Mouse (Mus musculus) neural tube, embryonic 15.5 days (tissue): ENCODE measurements around the gene Gm17571. TPM values are rescaled to one million over a fixed set of nuclear protein-coding genes. Genes with fewer than 3 reads are reported as not detected.

Experiments
- ATAC-seq: fragments of 200-750 bp; cut with Nextera tagmentation; 2 replicates; pipeline ENCODE4 v1.8.0; 2017; ENCODE audit warnings: mild to moderate bottlenecking, moderate TSS enrichment, moderate library complexity; ENCODE audit not compliant: low FRiP score
- H3K27ac ChIP-seq: fragments of 300-500 bp; sonication (generic); replicated peaks from 2 replicates; pipeline ENCODE4 v1.5.1; 2015; ENCODE audit warnings: mild to moderate bottlenecking, inconsistent platforms
- H3K27me3 ChIP-seq: fragments of 300-500 bp; sonication (generic); replicated peaks from 2 replicates; pipeline ENCODE4 v1.6.1; 2015; ENCODE audit warnings: inconsistent platforms
- H3K36me3 ChIP-seq: fragments of 300-500 bp; sonication (generic); 2 replicates; pipeline ENCODE4 v1.6.1; 2015; ENCODE audit warnings: inconsistent platforms
- H3K4me1 ChIP-seq: fragments of 300-500 bp; sonication (generic); 2 replicates; pipeline ENCODE4 v1.6.1; 2015; ENCODE audit warnings: inconsistent platforms
- H3K4me2 ChIP-seq: fragments of 300-500 bp; sonication (generic); 2 replicates; pipeline ENCODE4 v1.6.1; 2015; ENCODE audit warnings: inconsistent platforms, mild to moderate bottlenecking, moderate library complexity
- H3K4me3 ChIP-seq: fragments of 300-500 bp; sonication (generic); replicated peaks from 2 replicates; pipeline ENCODE4 v1.5.1; 2015; ENCODE audit warnings: mild to moderate bottlenecking, inconsistent platforms
- H3K9ac ChIP-seq: fragments of 300-500 bp; sonication (generic); replicated peaks from 2 replicates; pipeline ENCODE4 v1.6.1; 2015; ENCODE audit warnings: mild to moderate bottlenecking, inconsistent platforms
- H3K9me3 ChIP-seq: fragments of 300-500 bp; sonication (generic); replicated peaks from 2 replicates; pipeline ENCODE4 v1.6.1; 2016; ENCODE audit warnings: inconsistent platforms
- WGBS: fragments of 180-500 bp; shearing (Covaris S2); methylation state at CpG from one replicate; pipeline ENCODE4 v1.1.7; 2015; ENCODE audit warnings: mixed read lengths; 5-methylcytosine and 5-hydroxymethylcytosine counted together
- polyA plus RNA-seq: library from polyadenylated mRNA; unstranded; fragments of >200 nt; fragmentation: Nextera tagmentation; extraction: Ambion mirVana; gene quantifications from 2 replicates; pipeline ENCODE4 v1.2.1, GENCODE M21; 2015

Gene Gm17571
- polyA plus RNA-seq, 1 experiment from 2014 or later: not detected

DNA sequence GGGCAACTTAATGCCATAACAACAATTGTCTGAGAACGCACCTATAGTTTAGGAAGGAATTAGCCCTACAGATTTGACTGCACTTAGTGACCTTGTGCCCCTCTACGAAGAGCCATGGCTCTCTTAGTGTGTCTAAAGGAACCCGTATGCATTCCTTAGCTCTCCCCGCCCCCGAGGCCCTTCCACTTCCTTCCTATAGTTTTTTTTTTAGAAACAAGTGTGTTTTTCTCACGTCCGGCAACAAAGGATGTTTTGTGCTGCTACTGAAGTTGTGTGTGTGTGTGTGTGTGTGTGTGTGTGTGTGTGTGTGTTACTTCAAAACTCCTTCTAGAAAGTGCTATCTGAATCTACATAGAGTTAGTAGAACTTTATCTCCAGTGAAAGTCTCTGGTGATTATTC, 23.5 kb upstream of the Gm17571 start:
- WGBS: 56% methylated on average over 7 of the region's 7 CpGs
- H3K27ac ChIP-seq: 0 out of 2 replicates have a peak overlapping the region, but pooled peaks have one; percentile 25
- no peaks in the 10 kb centered on the region for H3K9me3 ChIP-seq
- no peak overlapping the region for H3K4me3 ChIP-seq
- H3K9ac ChIP-seq: no peak overlapping the region
- no peaks in the 10 kb centered on the region for H3K27me3 ChIP-seq
- no peak for ATAC-seq
- peaks cover 10% of the 10 kb centered on the region for H3K4me1 ChIP-seq
- no peak overlapping the region for H3K4me2 ChIP-seq
- H3K36me3 ChIP-seq: no peaks in the 10 kb centered on the region

GRCm38 (mm10) chr9:13468778-13469177, 22.2 kb upstream of the Gm17571 start:
- no peak overlapping the region for H3K4me2 ChIP-seq
- 86% methylated on average over 6 of the region's 6 CpGs for WGBS

DNA sequence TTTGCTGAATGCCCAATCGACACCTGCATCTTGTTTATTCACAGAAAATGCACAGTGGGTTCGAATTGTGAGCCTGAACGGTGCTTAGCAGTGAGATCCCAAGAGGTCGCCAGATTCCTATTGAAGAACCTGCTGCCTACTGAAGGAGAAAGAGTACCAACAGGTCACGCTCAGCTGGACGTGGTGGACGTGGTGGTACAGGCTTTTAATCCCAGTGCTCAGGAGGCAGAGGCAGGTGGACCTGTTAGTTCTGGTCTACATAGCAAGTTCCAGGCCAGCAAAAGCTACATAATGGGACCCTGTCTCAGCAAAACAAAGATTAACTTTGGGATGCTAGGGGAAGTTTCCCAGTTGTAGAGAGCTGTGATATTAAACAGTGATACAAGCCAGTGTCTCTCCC, 21.2 kb upstream of the Gm17571 start:
- H3K9me3 ChIP-seq: no peaks in the 10 kb centered on the region
- peaks cover 10% of the 10 kb centered on the region for H3K4me1 ChIP-seq
- H3K4me3 ChIP-seq: no peak overlapping the region
- WGBS: 73% methylated on average over 7 of the region's 7 CpGs
- H3K4me2 ChIP-seq: no peak overlapping the region
- no peak overlapping the region for H3K27ac ChIP-seq
- ATAC-seq: no peak
- H3K27me3 ChIP-seq: no peaks in the 10 kb centered on the region
- no peak overlapping the region for H3K9ac ChIP-seq
- no peaks in the 10 kb centered on the region for H3K36me3 ChIP-seq

More at GRCm38 (mm10) chr9:13468778-13469177, 22.2 kb upstream of the Gm17571 start:
- H3K4me3 ChIP-seq: no peak overlapping the region
- H3K27me3 ChIP-seq: no peaks in the 10 kb centered on the region
- 0 out of 2 replicates have a peak overlapping the region, but pooled peaks have one; percentile 25 for H3K27ac ChIP-seq
- H3K4me1 ChIP-seq: peaks cover 10% of the 10 kb centered on the region
- no peaks in the 10 kb centered on the region for H3K9me3 ChIP-seq
- no peak for ATAC-seq
- H3K9ac ChIP-seq: no peak overlapping the region
- no peaks in the 10 kb centered on the region for H3K36me3 ChIP-seq

- no peak for ATAC-seq
- Histone ChIP-seq H3K36me3 (no peaks in the 10 kb centered on the region), H3K27me3 (no peaks in the 10 kb centered on the region), H3K4me3 (no peak overlapping the region), H3K27ac (no peak overlapping the region), H3K9ac (no peak overlapping the region), H3K4me2 (no peak overlapping the region), H3K9me3 (no peaks in the 10 kb centered on the region), H3K4me1 (peaks cover 10% of the 10 kb centered on the region)
- 92% methylated on average over 10 of the region's 10 CpGs for WGBS
Observed at GRCm38 (mm10) chr9:13466816-13467215, 20.3 kb upstream of the Gm17571 start.

DNA sequence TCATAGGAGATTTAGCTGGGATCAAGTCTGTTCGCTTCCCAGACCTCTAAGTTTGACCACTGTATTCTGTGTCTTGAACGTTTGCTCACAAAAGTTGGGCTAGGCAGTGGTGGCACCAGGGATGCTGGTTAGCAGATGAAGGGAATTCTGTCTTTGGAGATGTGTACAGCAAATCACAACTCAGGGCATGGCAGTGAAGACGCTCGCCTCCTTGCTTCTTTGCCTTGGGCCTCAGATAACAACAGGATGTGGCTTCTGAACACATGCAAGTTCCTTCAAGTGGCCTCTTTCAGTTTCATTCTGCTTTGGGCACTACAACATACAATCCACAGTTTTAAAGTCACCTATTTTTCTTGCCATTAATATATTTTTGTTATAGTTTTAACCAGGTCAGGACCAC, 19.8 kb upstream of the Gm17571 start:
- Histone ChIP-seq H3K4me3 (no peak overlapping the region), H3K27ac (no peak overlapping the region), H3K9me3 (no peaks in the 10 kb centered on the region), H3K27me3 (no peaks in the 10 kb centered on the region), H3K4me1 (peaks cover 10% of the 10 kb centered on the region), H3K4me2 (no peak overlapping the region), H3K36me3 (no peaks in the 10 kb centered on the region), H3K9ac (no peak overlapping the region)
- WGBS: 88% methylated on average over 4 of the region's 4 CpGs
- no peak for ATAC-seq

DNA sequence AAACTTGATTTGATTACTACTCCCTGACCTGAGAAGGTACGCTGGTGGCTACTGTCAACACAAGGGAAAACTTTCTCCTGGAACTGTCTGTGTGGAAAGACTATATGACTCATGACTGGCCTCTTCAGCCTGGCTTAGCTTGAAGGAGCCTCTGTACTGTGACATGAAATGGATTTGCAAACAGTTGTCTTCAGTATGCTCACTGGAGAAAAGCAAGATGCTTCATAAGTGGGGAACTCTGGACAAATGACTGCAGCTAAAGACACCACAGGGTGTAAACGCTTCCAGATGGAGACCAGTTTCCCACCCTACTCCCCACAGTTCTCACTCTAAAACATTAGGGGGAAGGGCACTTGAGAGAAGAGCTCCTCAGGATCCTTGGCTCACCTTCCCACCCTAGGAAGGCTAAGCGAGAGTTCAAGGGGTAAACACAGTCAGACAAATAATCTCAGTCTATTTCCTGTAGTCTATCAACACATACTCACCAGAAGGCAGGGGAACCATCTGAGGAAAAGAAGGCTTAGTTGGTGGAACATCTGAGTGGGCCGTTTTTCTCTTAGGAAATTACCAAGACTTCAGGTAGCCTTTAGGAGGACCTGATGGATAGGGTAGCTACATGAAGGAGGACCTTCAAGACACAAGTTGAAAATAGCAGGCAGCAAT, 18.9 kb upstream of the Gm17571 start:
- no peak for ATAC-seq
- H3K4me3 ChIP-seq: no peak overlapping the region
- no peak overlapping the region for H3K27ac ChIP-seq
- H3K9me3 ChIP-seq: no peaks in the 10 kb centered on the region
- no peak overlapping the region for H3K9ac ChIP-seq
- no peak overlapping the region for H3K4me2 ChIP-seq
- H3K36me3 ChIP-seq: no peaks in the 10 kb centered on the region
- 78% methylated on average over 4 of the region's 4 CpGs for WGBS
- no peaks in the 10 kb centered on the region for H3K27me3 ChIP-seq
- H3K4me1 ChIP-seq: peaks cover 10% of the 10 kb centered on the region

- Histone ChIP-seq H3K27ac (no peak overlapping the region), H3K9me3 (no peaks in the 10 kb centered on the region), H3K36me3 (no peaks in the 10 kb centered on the region), H3K4me1 (no peaks in the 10 kb centered on the region), H3K4me3 (no peak overlapping the region), H3K4me2 (no peak overlapping the region), H3K27me3 (no peaks in the 10 kb centered on the region), H3K9ac (no peak overlapping the region)
- 93% methylated on average over 1 of the region's 1 CpGs for WGBS
- ATAC-seq: no peak
Observed at GRCm38 (mm10) chr9:13460926-13461325, 14.4 kb upstream of the Gm17571 start.

DNA sequence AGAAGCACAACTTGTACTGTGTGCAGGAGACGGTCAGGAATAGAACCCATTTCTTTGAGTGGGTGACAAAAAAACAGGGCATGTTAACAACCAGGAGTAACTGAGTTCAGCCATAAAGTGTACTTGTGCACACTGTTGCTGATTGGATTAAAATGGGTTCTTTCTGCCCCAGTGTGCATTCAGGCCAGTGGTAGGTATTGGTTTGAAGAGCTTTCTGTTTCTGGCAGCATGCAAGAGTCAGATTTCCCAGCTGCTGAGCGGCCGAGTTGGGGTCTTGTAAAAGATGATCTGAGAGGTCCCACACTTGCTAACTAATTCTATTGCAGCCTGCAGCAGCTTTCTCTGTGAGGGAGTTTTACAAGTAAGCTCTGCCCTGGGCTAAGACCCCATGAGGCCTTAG, 13.5 kb upstream of the Gm17571 start:
- H3K36me3 ChIP-seq: no peaks in the 10 kb centered on the region
- H3K4me3 ChIP-seq: no peak overlapping the region
- no peak overlapping the region for H3K9ac ChIP-seq
- H3K9me3 ChIP-seq: no peaks in the 10 kb centered on the region
- WGBS: 87% methylated on average over 3 of the region's 3 CpGs
- H3K27me3 ChIP-seq: no peaks in the 10 kb centered on the region
- no peak overlapping the region for H3K4me2 ChIP-seq
- no peak for ATAC-seq
- 0 out of 2 replicates have a peak, but pooled peaks cover under 1% of the 10 kb centered on the region for H3K4me1 ChIP-seq
- no peak overlapping the region for H3K27ac ChIP-seq

- Histone ChIP-seq H3K9ac (no peak overlapping the region), H3K4me1 (peaks cover 7% of the 10 kb centered on the region; the same call in 1 of the 2 replicates), H3K27me3 (no peaks in the 10 kb centered on the region), H3K27ac (no peak overlapping the region), H3K4me2 (no peak overlapping the region), H3K9me3 (no peaks in the 10 kb centered on the region), H3K4me3 (no peak overlapping the region), H3K36me3 (no peaks in the 10 kb centered on the region)
- ATAC-seq: no peak
- WGBS: 60% methylated on average over 1 of the region's 1 CpGs
Observed at GRCm38 (mm10) chr9:13459371-13459770, 12.8 kb upstream of the Gm17571 start.

GRCm38 (mm10) chr9:13457774-13458173, 11.2 kb upstream of the Gm17571 start:
- no peak overlapping the region for H3K27ac ChIP-seq
- no peak for ATAC-seq
- no peak overlapping the region for H3K4me2 ChIP-seq
- H3K27me3 ChIP-seq: no peaks in the 10 kb centered on the region
- H3K36me3 ChIP-seq: no peaks in the 10 kb centered on the region
- H3K4me1 ChIP-seq: peaks cover 7% of the 10 kb centered on the region; the same call in 1 of the 2 replicates
- WGBS: 86% methylated on average over 6 of the region's 6 CpGs
- H3K9me3 ChIP-seq: no peaks in the 10 kb centered on the region
- no peak overlapping the region for H3K4me3 ChIP-seq
- H3K9ac ChIP-seq: no peak overlapping the region

DNA sequence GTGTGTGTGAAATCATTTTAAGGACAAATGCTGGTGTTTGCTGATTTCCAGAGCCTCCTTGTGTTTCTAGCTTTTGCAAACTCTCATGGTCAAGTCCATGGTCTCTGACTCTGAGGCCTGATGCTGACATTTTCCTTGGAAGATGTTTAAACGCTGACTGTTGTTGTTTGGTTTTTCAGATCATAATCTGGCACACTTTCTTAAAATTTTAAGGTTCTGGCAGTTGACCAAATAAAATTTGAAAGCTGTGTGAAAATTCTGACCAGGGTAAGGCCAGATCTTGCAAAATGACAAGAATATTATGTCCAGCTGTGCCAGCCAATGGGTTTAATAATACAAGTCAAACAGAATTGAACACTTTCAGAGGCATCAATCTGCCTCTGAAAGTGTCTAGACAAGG, 8.7 kb upstream of the Gm17571 start:
- Histone ChIP-seq H3K36me3 (no peaks in the 10 kb centered on the region), H3K4me3 (no peak overlapping the region), H3K9me3 (no peaks in the 10 kb centered on the region), H3K4me1 (peaks cover 7% of the 10 kb centered on the region; the same call in 1 of the 2 replicates), H3K27ac (peak overlapping the region; percentile 60; the same call in 1 of the 2 replicates), H3K4me2 (no peak overlapping the region), H3K27me3 (no peaks in the 10 kb centered on the region), H3K9ac (no peak overlapping the region)
- ATAC-seq: no peak
- WGBS: 73% methylated on average over 1 of the region's 1 CpGs

DNA sequence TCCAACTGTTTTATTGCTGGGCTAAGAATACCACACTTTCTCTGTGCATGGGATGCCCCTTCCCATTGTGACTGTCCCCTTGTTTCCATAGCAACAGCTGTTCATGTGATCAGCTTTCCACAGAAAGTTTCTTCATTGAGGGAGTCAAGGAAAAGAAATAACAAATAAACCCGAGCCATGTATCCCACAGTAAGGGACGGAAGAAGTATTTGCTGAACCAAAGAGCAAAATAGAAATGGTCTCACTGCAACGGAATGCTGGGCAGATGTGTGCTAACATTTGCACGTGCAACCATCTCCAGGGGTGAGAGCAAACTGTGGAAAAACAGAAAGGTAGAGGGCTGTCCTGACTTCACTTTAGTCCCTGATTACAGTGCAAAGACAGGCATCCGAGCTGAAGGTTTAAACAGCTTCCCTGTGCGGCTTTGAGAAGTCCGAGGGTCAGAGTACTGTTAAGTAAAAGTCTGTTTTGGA, 8.1 kb upstream of the Gm17571 start:
- Histone ChIP-seq H3K36me3 (no peaks in the 10 kb centered on the region), H3K9me3 (no peaks in the 10 kb centered on the region), H3K9ac (no peak overlapping the region), H3K4me3 (no peak overlapping the region), H3K27me3 (no peaks in the 10 kb centered on the region), H3K4me1 (peaks cover 7% of the 10 kb centered on the region; the same call in 1 of the 2 replicates), H3K4me2 (no peak overlapping the region), H3K27ac (peak overlapping the region; percentile 60; the same call in 1 of the 2 replicates)
- no peak for ATAC-seq
- WGBS: 12% methylated on average over 7 of the region's 7 CpGs
